Mouse (Mus musculus) c-Kit-positive CD71-positive TER-119-positive erythroid progenitor cells, embryonic 14.5 days (primary cell): ENCODE measurements around the gene Mphosph9.

Source experiments
- DNase-seq: peaks from one replicate; pipeline ENCODE4 v3.0.0-alpha.2; 2013; ENCODE audit warnings: low spot score

Mphosph9 gene

DNA sequence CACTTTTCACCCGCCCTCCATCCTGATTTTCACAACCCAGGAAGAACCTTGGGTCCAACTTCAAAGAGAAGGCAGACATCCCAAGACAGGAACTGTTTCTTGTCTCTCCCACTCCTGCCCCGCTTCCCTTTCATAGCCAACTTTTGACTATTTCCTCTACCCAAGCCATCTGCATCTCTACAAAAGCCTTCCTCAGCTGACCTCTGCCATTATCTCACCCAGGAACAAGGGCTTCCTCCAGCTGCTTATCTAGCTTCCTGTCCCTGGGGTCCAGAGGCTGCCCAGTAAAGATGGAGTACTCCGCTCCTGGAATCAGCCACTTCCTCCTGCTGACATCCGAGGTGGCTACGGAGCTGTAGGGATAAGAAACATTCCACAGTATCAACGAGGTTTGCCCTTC, 61.0 kb downstream of the Mphosph9 start:
- DNase-seq = no peak

DNA sequence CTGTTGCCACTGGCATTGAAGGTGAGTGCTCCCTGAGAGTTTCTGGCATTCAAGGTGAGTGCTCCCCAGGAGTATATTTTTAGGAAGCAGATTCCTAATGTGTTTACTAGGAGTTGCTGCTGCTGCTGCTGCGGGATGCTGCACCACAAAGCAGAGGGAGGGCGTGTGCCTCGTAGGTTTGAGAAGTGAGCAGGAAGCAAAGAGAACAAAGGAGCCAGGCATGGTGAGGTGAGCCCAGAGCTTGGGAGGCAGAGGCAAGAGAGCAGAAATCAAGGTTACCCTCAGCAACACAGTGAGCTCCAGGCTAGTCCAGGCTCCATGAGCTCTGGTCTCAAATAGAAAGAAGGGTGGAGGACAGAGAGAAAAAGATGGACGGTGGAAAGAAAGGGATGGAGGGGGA, 64.5 kb downstream of the Mphosph9 start:
- DNase-seq = no peak

DNA sequence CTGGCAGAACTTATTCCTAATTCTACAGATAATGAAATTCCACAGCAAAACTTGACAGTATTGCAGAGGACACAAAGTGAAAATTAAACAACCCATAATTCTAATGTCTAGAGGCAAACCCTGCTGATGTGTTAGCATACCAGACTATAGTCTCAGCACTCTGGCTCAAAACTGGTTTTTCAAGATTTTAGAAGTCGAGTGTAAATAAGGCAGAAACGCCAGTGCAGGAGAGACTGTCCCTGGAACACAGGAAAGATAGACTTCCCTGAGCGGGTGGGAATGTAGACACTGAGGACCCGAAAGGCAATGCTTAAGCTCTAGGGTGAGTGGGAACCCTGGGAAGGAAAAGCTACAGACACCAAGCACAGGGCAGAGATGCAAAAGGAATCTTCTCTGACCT, 65.7 kb downstream of the Mphosph9 start:
- no peak for DNase-seq

DNA sequence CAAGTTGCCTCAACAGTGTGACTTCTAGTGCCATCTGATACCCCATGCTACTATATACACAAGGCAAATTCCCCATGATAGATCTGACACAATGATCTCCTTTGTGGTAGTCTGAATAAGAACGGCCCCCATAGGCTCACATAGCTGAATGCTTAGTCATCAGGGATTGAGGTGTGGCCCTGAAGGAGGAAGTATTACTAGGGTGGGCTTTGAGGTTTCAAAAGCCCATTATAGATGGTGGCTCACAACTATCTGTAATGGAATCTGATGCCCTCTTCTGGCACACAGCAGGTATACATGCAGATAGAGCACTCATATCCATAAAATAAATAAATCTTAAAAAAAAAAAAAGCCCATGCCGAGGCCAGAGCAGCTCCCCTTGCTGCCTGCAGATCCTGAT, 68.6 kb downstream of the Mphosph9 start:
- DNase-seq = no peak

DNA sequence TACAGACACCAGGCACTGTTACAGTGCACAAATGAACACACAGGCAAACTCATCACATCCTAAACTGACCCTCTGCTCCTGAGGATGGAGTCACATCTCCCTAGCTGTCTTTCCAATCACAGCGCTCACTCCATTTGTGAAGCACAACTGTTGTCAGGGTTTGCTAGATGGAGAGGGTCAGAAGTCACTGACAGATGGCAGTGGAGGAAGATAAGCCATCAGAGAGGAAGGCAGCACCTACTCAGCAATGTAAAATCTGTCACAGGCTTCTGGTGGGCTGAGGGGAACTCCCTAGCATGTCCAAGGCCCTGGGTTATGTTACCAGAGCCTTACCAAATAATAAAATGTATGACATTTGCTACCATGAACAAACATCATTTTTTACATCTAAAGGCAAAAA, 69.7 kb downstream of the Mphosph9 start:
- no peak for DNase-seq

DNA sequence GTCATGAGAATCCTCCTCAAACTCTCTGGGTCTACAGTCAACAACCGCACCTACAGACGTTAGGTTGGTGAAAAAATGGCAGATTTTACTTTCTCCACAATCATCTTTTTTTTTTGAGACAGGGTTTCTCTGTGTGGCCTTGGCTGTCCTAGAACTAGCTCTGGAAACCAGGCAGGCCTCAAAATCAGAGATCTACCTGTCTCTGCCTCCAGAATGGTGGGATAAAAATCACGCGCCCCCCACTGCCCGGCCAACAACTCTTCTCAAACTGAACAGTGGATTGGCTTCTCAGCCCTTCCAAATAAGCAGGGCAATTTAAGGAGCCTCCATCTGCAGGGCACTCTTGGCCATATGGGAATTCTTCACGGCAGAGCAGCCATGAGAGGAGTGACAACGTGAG, 72.6 kb downstream of the Mphosph9 start:
- DNase-seq = no peak

DNA sequence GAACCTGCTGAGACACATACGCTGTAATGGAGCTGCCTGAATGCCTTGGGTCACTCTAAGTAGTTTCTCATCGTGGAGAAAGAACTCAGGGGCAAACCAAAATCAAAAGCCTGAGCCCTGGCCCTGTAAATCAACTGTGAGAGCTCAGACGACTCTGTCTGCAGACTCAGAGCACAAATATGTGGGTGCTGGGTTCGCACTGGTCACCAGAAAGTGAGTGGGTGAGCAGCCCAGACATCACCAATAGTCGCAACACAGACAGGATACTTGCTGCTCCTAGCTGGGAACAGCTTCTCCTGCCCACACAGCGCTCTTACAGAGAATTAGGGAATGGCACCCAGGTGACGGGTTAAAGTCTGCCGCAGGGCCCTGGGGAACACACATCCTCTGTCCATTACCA, 74.2 kb downstream of the Mphosph9 start:
- DNase-seq = no peak

DNA sequence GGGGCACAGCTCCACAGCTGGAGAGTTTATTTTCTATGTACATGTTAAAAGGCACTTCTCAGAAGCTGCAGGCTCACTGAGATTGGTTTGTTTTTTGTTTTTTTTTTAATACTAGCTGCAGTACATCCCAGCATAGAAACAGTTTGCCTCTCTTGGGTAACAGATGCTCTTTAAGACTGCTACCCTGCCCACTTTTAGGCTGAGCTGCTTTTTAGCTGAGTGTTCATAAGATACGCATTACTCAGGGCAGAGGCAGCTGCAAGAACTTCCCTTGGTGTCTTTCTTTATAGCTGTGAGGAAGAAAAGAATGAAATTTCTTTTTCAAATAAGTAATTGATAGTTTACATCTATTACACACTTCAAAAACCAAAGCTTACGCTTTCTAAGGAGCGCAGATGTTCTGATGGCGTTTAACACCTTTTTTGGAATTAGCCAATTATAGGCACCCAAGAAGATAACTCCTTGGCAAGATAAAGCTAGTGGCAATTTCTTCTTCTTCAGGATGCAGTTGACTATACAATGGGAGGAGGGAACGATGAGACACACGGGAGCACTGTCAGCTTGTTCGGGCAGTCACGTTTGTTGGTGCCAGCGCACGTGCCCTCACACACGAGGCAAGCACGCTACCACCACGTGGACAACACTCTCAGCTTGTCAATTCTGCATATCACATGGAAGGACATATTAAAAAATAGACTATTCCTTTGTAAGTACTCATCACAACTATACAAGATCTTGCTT, 75.0 kb downstream of the Mphosph9 start:
- DNase-seq = no peak

DNA sequence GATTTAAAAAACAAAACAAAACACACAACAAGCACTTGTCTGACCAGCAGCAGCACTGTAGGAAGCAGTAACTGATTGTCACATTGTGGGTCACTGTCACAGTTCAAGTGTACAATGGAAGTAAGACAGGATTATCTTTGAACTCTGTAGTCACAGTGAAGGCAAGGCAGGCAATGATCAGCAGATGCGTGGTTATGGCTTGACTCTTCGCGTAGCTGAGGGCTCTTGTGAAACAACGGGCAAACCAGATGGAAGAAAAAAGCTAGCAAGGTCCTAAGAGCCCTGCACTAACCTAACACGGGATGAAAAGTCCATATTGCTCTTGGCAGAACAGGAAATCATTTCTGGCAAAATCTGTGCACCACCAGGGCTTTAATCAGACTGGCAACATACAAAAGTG, 76.7 kb downstream of the Mphosph9 start:
- no peak for DNase-seq

DNA sequence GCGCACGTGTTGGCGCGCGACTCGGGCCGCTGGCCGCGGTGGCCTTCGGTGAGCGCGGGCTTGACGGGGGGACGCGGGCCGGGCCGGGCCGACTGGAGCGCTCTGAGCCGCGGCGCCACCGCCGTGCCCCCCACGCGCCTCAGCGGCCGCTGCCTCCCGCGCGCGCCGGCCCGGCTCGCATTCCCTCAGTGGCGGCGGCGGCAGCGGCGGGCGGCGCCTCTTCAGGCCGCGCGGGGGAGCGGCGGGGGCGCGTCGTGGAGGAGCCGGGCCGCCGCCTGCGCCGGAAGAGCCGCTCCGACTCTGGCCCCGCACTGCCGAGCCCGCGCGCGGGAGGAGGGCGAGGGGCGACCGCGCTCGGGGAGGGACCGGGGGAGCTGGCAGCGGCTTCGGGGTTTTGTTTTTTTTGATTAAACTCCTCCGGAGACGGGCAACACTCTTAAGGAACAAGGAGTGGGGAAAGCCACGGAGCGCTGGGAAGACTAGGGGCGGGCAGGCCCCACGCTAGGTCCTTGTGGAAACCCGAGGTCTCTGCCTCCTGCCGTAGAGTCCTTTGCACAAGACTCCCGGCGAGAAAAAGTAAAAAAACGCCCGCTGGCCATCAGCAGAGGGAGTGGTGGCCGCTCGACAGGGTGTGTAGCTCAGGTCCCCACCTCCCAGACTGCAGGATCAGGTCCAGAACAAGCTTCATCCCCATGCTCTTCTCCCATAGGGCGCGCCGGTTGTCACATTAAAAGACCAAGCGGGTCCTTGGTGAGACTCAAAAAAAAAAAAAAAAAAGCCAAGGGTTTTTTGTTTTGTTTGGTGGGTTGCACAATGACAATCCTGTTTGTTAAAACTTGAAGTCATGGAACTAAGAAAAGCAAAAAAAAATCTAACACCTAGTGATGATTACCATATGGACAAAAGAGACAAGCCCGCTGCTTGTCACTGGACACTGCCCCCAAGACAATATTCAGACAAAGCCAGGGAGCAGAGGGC, 77.9 kb downstream of the Mphosph9 start, which contains the start of gene Pitpnm2:
Gene Pitpnm2 (minus strand): TSS at position 147 of the 978 bp plus-strand sequence.
- no peak for DNase-seq

DNA sequence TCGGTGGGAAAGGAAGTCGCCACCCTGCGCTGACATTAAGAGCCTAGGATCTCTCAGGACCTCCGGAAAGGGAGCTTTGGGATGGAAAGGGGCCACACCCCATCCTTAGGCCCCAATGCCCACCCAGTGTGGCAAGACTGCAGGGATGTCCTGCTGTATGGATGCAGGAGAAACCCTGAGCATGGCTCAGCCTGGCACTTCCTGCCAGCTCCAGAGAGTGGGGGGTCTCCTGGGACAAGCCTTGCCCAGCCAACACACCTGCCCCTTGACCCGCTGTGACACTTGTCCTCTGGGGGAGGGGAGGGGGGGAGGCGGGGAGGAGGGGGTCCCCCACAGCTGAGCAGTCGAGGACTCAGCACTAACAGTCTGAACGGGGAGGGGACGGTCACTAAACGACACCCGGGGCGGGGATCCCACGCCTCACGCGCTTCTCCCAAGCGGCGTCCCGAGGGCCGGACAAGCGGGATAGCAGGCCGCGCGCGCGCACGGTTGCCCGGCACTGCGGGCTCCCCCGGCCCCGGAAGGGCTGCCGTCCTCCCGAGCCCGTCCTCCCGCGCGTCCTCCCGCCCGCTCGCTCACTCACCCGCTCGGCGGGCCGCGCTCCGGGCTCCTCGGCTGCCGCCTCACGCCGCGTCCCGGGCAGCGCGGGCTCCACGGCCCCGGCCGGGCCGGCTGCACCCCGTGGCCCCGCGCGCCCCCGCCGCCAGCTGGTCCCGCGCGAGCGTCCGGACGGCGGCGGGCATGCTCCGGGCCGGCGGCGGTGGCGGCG, 78.7 kb downstream of the Mphosph9 start:
- no peak for DNase-seq

DNA sequence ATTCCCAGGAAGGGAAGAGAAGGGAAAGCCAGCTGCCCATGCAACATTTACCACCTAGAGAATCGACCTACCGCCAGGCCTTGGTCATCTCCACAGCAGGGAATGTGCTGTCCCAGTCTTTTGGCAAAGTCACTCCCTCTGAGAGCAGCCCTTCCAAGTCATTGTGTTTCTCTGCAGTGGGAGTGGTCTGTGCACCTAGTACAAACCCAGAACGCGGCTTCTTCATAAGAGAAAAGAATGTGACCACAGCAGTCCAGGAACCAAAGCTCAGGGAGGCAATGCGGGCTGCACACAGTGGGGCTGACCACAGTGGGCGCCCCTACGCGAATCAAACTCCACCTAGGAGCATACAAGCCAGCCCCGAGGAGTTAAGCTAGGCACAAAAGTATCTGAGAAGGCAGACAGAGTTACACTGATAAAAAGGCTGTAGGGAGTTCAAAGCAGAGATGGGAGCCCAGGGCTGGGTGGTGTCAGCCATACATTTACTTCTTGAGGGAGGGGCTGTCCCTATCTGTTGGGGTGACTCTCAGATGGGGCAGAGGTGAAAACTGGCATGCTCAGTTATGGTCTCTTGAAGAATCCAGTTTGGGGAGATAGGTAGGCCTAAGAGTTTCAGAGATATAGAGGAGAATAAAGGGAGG, 79.7 kb downstream of the Mphosph9 start:
- DNase-seq = no peak

DNA sequence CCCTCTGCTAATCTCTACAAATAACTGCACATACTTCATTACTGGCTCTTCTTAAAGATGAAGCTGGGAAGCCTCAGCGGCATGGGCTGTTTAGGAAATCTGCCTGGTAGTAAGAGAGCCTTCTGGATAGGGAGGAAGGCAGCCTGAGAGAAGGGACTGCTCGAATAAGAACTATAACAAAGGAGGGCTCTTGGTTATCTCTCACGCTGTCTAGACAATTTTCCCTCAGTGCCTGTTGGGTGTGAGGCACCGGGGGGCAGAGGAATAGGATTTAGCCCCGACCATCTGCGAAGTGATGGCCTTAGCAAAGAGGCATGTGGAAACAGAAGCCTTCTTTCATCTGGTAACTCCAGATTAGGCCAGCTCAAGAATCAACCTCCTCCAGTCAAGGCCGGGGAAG, 80.5 kb downstream of the Mphosph9 start:
- no peak for DNase-seq

DNA sequence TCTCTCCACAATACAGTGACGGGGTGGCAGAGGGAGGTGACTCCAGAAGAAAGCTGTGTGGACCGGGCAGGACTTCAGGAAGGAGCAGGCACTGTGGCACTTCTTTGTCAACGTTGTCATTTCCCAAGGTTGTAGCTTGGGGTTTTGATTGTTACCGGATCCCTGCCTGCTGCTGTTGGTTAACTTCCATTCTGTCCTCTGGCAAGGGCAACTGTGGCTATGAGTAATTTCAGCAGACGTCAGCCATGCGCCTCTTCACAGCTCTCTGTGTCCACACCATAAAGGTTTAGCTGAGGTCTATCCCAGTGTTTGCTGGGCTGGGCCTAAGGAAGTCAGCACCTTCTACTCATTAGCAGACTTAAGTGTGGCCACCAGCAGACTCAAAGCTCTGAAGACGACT, 82.9 kb downstream of the Mphosph9 start:
- DNase-seq = no peak

DNA sequence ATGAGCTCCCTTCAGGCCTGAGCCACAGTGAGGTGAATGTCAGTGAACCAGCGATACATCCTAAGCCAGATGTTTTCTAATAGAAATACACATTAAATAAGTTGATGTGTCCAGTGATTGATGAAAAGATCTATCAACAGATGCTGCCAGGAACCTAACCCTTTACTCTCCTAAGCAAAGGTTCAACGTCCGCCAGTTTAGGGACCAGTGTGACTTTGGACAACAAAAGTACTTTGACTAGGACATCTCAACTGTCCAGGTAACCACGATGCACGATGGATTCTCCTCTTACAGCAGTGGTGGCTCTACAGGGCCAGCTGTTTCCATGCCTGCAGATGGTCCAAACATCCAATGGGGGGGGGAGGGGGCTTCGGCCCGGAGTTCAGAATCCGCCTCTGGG, 83.3 kb downstream of the Mphosph9 start:
- DNase-seq = no peak

DNA sequence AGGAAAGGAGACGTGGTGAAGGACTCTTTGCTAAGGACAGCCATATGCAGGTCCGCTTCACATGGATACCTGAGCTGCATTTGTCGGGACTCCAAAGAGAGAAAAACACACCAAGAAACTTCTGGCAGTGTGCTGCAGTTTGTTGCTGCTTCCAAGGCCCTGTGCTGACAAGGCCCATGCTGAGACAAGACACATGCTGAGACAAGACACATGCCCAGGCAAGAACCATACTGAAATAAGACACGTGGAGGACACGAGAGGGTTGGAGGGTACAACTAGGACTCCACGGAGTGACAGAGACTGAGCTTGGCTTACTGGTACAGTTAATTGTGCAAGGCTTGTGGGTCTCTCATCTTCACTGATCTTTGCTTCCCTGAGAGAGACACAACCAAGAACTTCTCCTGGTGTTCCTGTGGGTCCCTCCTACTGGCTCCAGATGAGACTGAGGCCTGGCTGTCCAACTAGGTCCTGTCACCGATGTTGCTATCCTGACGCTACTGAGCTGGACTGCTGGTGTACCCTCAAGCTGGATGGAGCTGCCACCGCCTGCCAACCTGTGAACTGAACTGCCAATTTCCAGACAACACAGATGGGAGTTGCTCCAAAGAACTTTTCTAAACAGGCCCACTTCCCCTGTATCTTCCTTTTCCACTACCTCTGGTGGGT, 84.4 kb downstream of the Mphosph9 start:
- no peak for DNase-seq

DNA sequence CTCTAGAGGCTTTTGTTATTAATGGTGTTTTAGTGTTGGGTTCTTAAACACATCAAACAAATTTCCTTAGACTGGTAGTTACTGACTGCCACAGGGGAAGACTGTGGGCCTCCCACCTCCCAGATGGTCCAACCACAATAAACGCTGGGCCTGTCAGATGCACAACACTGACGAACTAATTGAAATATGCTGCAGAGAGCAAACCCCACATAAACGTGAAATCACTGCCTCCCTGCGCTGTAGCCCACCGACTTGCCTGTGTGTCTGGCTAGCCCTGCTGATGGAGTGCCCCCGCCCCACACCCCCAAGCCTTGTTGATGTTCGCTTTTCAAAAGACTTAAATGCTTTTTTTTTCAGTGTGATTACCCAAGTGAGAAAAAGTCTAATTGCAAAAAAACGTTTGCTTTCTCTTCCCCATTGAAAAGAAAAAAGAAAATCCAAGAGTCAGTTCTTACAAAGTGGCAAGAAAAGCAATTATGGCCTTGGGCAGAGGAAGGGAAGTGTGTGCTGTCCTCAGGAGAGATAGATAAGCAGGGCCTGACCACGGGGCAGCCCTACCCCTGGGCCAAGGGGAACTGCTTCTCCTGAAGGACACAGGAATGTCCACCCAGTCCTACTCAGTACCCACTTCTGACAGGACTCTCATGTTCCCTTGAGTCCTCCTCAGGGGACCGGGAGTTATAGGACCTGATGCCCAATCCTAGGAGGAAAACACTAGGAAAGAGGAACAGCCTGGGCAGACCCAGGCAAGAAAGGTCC, 85.9 kb downstream of the Mphosph9 start:
- no peak for DNase-seq

DNA sequence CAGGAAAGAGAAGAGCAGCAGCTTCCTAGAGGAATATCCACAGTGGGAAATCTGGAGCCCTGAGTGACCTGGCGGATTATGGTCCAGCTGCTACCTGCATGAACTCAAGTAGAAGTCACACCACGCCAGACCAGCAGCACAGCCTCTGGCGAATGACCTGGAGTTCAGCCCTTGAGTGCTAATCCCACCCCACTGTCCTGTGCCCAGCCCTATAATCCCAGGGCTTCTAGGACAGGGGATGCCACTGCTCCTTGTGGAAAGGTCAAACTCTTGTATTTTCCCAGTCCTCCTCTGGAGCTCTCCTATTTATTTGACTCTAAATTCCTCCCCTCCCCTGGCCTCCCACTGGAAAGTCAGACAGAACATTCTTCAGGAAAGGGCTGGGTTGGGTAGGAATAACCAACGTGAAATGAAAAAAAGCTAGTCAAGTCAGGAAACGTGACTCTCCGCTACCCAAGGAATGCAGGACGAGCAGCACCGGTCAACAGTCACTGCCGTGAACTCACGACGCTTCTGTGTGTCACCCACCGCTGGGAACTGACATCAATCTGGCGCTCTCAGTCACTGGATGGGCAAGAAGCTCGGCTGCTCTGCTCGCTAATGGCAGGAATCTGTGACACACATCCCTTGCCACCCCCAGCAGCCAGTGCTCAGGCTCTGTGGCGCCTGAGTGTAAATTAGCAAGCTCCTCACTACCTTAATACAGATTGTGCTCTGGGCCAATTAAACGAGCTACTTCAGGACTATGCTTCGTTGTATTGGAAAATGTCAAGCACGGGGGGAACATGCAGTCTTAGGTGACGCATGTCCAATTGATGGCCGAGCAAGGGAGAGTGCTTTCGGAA, 86.7 kb downstream of the Mphosph9 start:
- DNase-seq = no peak

DNA sequence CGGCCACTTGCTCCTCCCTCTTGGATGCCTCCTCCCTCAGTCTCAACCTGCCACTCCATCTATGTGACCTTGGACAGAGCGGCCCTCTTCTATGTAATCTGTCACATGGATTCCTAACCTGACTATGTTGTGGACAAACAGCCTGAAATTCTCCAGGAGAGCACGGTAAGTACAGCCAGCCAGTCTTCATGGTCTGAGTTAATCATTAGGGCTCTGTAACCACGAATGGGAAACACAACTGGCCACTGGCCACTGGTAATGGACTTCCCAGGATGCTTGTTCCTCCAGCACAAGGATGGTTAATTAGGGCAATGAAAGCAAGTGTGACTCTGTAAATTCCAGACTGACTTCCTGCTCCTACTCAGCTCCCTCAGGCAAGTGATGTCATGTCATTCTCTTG, 91.6 kb downstream of the Mphosph9 start:
- no peak for DNase-seq

DNA sequence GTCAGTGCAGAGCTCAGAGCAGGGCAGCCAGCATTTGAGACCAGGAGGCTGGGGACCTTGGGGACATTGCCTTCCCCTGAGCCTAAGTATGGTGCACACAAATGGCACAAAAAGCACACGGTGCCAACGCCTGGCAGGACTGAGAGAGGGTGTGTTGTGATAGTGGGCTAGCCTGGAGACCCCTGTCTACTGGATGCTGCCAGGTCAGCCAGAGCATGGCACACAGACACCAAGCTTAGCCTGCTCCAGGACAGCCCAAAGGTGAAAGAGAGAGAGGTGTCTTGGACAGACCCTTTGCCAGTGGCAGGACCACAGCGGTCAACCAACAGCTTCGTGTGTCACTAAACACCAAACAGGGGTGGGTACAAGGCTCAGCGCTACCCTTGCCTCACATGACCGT, 93.0 kb downstream of the Mphosph9 start:
- DNase-seq = no peak
